Mouse (Mus musculus): ENCODE results near the gene Dnajc12. TPM values are rescaled to one million over a fixed set of nuclear protein-coding genes. Genes with fewer than 3 reads are reported as not detected.
"Not testable (repeated sequence)": the region's sequence is repeated elsewhere in the genome, so short reads cannot be mapped to it uniquely, and the experiment has no call there.

Gene Dnajc12
- polyA plus RNA-seq, 1 experiment from 2014 or later: 18.7 TPM

- Histone ChIP-seq H3K27me3 (replicated peaks; ENCODE audit: control insufficient read depth, insufficient read depth, low read length) (no peaks in the 10 kb centered on the region), H3K9me3 (ENCODE audit: control insufficient read depth, low read length) (no peaks in the 10 kb centered on the region), H3K27ac (ENCODE audit: low read depth, low read length) (no peak overlapping the region), H3K4me1 (replicated peaks; ENCODE audit: control insufficient read depth, insufficient read depth, low read length) (peaks cover 4% of the 10 kb centered on the region; the same call in 1 of the 2 replicates), H3K9ac (ENCODE audit: low read depth, low read length) (no peak overlapping the region), H3K4me3 (ENCODE audit: low read depth, low read length) (no peak overlapping the region), H3K36me3 (ENCODE audit: control insufficient read depth, insufficient read depth, low read length) (no peaks in the 10 kb centered on the region), H3K4me2 (no peak overlapping the region)
- DNase-seq (ENCODE audit: low spot score) (no peak), ATAC-seq (replicated peaks; ENCODE audit: low FRiP score) (no peak)
- 85% methylated on average over 7 of the region's 7 CpGs for WGBS
Observed at GRCm38 (mm10) chr10:63431221-63431736, 49.0 kb downstream of the Dnajc12 start.

GRCm38 (mm10) chr10:63432099-63432498 lies 49.9 kb downstream of the Dnajc12 start:
- Histone ChIP-seq H3K4me2 (no peak overlapping the region), H3K4me3 (ENCODE audit: low read depth, low read length) (no peak overlapping the region), H3K4me1 (replicated peaks; ENCODE audit: control insufficient read depth, insufficient read depth, low read length) (peaks cover 4% of the 10 kb centered on the region; the same call in 1 of the 2 replicates), H3K27ac (ENCODE audit: low read depth, low read length) (no peak overlapping the region), H3K9ac (ENCODE audit: low read depth, low read length) (no peak overlapping the region), H3K27me3 (replicated peaks; ENCODE audit: control insufficient read depth, insufficient read depth, low read length) (no peaks in the 10 kb centered on the region), H3K9me3 (ENCODE audit: control insufficient read depth, low read length) (no peaks in the 10 kb centered on the region), H3K36me3 (ENCODE audit: control insufficient read depth, insufficient read depth, low read length) (no peaks in the 10 kb centered on the region)
- ATAC-seq (replicated peaks; ENCODE audit: low FRiP score) (no peak), DNase-seq (ENCODE audit: low spot score) (no peak)
- 91% methylated on average over 8 of the region's 8 CpGs for WGBS

- no peak for ATAC-seq (replicated peaks; ENCODE audit: low FRiP score)
- H3K27me3 ChIP-seq (replicated peaks; ENCODE audit: control insufficient read depth, insufficient read depth, low read length): no peaks in the 10 kb centered on the region
- H3K9me3 ChIP-seq (ENCODE audit: control insufficient read depth, low read length): no peaks in the 10 kb centered on the region
- no peak overlapping the region for H3K4me3 ChIP-seq (ENCODE audit: low read depth, low read length)
- WGBS: 37% methylated on average over 2 of the region's 2 CpGs
- peaks cover 4% of the 10 kb centered on the region; the same call in 1 of the 2 replicates for H3K4me1 ChIP-seq (replicated peaks; ENCODE audit: control insufficient read depth, insufficient read depth, low read length)
- no peak overlapping the region for H3K4me2 ChIP-seq
- no peaks in the 10 kb centered on the region for H3K36me3 ChIP-seq (ENCODE audit: control insufficient read depth, insufficient read depth, low read length)
- no peak overlapping the region for H3K27ac ChIP-seq (ENCODE audit: low read depth, low read length)
- DNase-seq (ENCODE audit: low spot score): no peak
- H3K9ac ChIP-seq (ENCODE audit: low read depth, low read length): no peak overlapping the region
Observed at GRCm38 (mm10) chr10:63432887-63433286, 50.6 kb downstream of the Dnajc12 start.

GRCm38 (mm10) chr10:63438736-63439262 lies 56.6 kb downstream of the Dnajc12 start:
- no peak for ATAC-seq (replicated peaks; ENCODE audit: low FRiP score)
- H3K27ac ChIP-seq (ENCODE audit: low read depth, low read length): no peak overlapping the region
- DNase-seq (ENCODE audit: low spot score): no peak

GRCm38 (mm10) chr10:63439694-63440228 lies 57.5 kb downstream of the Dnajc12 start:
- no peak overlapping the region for H3K4me3 ChIP-seq (ENCODE audit: low read depth, low read length)
- H3K4me2 ChIP-seq: no peak overlapping the region
- no peak overlapping the region for H3K9ac ChIP-seq (ENCODE audit: low read depth, low read length)
- H3K27ac ChIP-seq (ENCODE audit: low read depth, low read length): no peak overlapping the region
- no peaks in the 10 kb centered on the region for H3K27me3 ChIP-seq (replicated peaks; ENCODE audit: control insufficient read depth, insufficient read depth, low read length)
- DNase-seq (ENCODE audit: low spot score) (no peak), ATAC-seq (replicated peaks; ENCODE audit: low FRiP score) (no peak)
- no peaks in the 10 kb centered on the region; the same call in 1 of the 2 replicates for H3K9me3 ChIP-seq (ENCODE audit: control insufficient read depth, low read length)
- no peaks in the 10 kb centered on the region for H3K36me3 ChIP-seq (ENCODE audit: control insufficient read depth, insufficient read depth, low read length)
- no peaks in the 10 kb centered on the region for H3K4me1 ChIP-seq (replicated peaks; ENCODE audit: control insufficient read depth, insufficient read depth, low read length)
- WGBS: 53% methylated on average over 7 of the region's 7 CpGs

More at GRCm38 (mm10) chr10:63438736-63439262, 56.6 kb downstream of the Dnajc12 start:
- Histone ChIP-seq H3K36me3 (ENCODE audit: control insufficient read depth, insufficient read depth, low read length) (no peaks in the 10 kb centered on the region), H3K4me2 (no peak overlapping the region), H3K27me3 (replicated peaks; ENCODE audit: control insufficient read depth, insufficient read depth, low read length) (no peaks in the 10 kb centered on the region), H3K4me1 (replicated peaks; ENCODE audit: control insufficient read depth, insufficient read depth, low read length) (no peaks in the 10 kb centered on the region), H3K9ac (ENCODE audit: low read depth, low read length) (no peak overlapping the region), H3K4me3 (ENCODE audit: low read depth, low read length) (no peak overlapping the region), H3K9me3 (ENCODE audit: control insufficient read depth, low read length) (no peaks in the 10 kb centered on the region; the same call in 1 of the 2 replicates)

GRCm38 (mm10) chr10:63444602-63445387 lies 62.6 kb downstream of the Dnajc12 start:
- not testable (repeated sequence) for H3K4me2 ChIP-seq; DNase-seq (ENCODE audit: low spot score)
- WGBS: 70% methylated on average over 13 of the region's 13 CpGs

GRCm38 (mm10) chr10:63453926-63454325 lies 71.7 kb downstream of the Dnajc12 start:
- no peaks in the 10 kb centered on the region for H3K9me3 ChIP-seq (ENCODE audit: control insufficient read depth, low read length)
- H3K9ac ChIP-seq (ENCODE audit: low read depth, low read length): no peak overlapping the region
- H3K27ac ChIP-seq (ENCODE audit: low read depth, low read length): no peak overlapping the region
- H3K27me3 ChIP-seq (replicated peaks; ENCODE audit: control insufficient read depth, insufficient read depth, low read length): no peaks in the 10 kb centered on the region
- no peaks in the 10 kb centered on the region for H3K4me1 ChIP-seq (replicated peaks; ENCODE audit: control insufficient read depth, insufficient read depth, low read length)
- no peak overlapping the region for H3K4me2 ChIP-seq
- 77% methylated on average over 4 of the region's 4 CpGs for WGBS
- H3K4me3 ChIP-seq (ENCODE audit: low read depth, low read length): no peak overlapping the region
- no peaks in the 10 kb centered on the region for H3K36me3 ChIP-seq (ENCODE audit: control insufficient read depth, insufficient read depth, low read length)
- DNase-seq (ENCODE audit: low spot score) (no peak), ATAC-seq (replicated peaks; ENCODE audit: low FRiP score) (no peak)

More at GRCm38 (mm10) chr10:63444602-63445387, 62.6 kb downstream of the Dnajc12 start:
- H3K27ac ChIP-seq (ENCODE audit: low read depth, low read length); H3K27me3 ChIP-seq (replicated peaks; ENCODE audit: control insufficient read depth, insufficient read depth, low read length); H3K9ac ChIP-seq (ENCODE audit: low read depth, low read length); H3K4me1 ChIP-seq (replicated peaks; ENCODE audit: control insufficient read depth, insufficient read depth, low read length); H3K4me3 ChIP-seq (ENCODE audit: low read depth, low read length); H3K9me3 ChIP-seq (ENCODE audit: control insufficient read depth, low read length); H3K36me3 ChIP-seq (ENCODE audit: control insufficient read depth, insufficient read depth, low read length): not testable (repeated sequence)
- ATAC-seq (replicated peaks; ENCODE audit: low FRiP score): peak; percentile 67

GRCm38 (mm10) chr10:63455110-63455878 lies 73.1 kb downstream of the Dnajc12 start:
- Histone ChIP-seq H3K9me3 (ENCODE audit: control insufficient read depth, low read length) (no peaks in the 10 kb centered on the region), H3K27ac (ENCODE audit: low read depth, low read length) (no peak overlapping the region), H3K4me3 (ENCODE audit: low read depth, low read length) (no peak overlapping the region), H3K36me3 (ENCODE audit: control insufficient read depth, insufficient read depth, low read length) (no peaks in the 10 kb centered on the region), H3K27me3 (replicated peaks; ENCODE audit: control insufficient read depth, insufficient read depth, low read length) (no peaks in the 10 kb centered on the region), H3K4me1 (replicated peaks; ENCODE audit: control insufficient read depth, insufficient read depth, low read length) (no peaks in the 10 kb centered on the region), H3K9ac (ENCODE audit: low read depth, low read length) (no peak overlapping the region), H3K4me2 (no peak overlapping the region)
- no peak for ATAC-seq (replicated peaks; ENCODE audit: low FRiP score)
- 70% methylated on average over 8 of the region's 8 CpGs for WGBS
- DNase-seq (ENCODE audit: low spot score): no peak
